Mouse (Mus musculus) heart, adult 11 months (tissue): Measurements from ENCODE around the gene Sema6d.

Source experiments
- DNase-seq: peaks from one replicate; pipeline ENCODE4 v3.0.0; 2022

The Sema6d gene

DNA sequence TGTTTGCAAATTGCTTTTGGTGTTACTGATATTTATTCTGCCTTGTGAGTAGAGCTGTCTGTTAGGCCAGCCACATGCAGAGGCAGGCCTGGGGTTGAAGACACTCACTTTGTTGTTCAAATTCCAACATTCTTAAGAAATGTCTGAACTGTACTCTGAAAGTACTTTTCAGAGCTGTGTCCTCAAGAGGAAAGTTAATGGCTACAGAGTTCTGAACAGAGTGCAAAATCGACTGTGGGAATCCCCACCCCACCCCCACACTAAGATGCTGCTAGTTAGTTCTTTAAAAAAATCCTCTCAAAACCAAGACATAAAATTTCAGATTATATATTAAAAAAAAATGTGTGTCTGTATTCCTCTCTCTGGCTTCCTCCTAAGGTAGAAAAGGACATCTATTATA is 86.5 kb downstream of the Sema6d start:
- no peak for DNase-seq

DNA sequence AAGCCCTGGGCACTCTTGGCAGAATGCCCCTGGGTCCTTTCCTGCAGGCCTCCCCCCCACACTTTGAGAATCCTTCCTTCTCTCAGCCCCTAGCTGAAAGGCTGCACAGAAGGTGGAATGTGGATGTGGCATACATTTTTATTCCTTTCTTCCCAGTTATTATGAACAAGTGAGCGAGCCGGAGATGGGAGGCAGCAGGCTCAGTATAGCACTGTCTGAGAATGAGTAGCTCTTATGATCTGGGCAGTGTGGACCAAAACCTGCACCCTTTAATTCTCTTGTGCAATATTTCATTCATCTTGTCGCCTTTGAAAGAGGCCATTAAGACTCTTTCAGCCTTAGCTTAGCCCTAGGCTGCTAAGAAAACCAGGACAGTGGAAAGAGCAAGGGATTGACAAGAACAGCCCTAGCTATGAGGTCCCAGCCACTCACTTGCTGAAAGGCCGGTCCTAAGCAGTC is 87.0 kb downstream of the Sema6d start:
- DNase-seq = no peak

DNA sequence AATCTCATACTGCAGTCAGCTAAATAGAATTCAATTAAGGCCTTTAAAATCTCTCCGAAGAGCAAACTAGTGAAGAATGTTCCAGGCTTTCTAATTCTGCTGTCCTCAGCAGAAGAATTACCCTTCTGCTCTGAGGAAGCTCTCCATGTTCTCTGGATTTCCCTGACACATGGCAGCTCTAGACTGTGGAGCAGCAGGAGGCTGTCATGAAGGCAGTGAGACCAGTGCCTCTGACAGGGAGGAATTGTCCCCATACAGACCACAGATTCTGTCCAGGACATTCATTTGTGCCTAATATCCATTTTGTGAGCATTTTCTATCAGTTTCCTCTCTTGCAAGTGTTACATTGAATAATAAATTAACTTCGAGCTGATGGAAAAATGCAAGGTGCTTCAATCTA is 99.5 kb downstream of the Sema6d start:
- DNase-seq = no peak

DNA sequence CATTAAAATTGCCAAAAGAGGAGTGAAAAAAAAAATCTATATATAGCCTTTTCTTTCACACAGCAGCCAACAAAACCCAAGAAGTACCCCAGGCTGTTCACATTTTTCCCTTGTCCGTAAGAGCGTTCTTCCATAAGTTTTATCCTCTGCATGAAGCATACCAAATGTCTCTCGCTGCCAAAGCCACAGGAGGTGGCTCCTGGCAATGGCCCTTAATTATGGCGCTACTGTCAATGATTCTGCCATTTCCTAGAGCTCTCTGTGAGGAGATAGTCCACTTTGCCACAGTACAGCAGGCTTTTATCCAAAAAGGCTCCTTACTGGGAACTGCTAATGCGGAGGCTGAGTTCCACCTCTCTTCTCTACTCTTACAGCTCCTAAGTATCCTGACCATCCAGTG is 104.3 kb downstream of the Sema6d start:
- no peak for DNase-seq

DNA sequence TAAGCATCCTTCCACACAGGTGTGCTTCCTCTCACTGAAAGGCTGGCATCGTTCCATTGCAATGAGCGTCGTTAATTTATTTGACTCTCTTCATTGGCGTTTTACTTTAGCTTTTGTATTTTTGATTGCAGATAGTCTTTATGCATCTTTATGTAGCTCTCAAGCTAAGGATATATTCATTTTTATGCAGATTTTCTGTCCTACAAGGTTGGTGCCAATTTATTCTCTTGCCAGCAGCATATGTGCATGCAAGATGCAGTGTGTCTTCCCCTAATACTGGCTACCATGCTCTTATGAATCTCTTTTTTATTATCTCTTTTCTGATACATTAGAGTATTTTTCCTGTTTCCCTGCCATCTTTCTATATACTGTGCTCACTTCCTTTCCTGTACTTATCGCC is 111.7 kb downstream of the Sema6d start:
- DNase-seq = no peak

DNA sequence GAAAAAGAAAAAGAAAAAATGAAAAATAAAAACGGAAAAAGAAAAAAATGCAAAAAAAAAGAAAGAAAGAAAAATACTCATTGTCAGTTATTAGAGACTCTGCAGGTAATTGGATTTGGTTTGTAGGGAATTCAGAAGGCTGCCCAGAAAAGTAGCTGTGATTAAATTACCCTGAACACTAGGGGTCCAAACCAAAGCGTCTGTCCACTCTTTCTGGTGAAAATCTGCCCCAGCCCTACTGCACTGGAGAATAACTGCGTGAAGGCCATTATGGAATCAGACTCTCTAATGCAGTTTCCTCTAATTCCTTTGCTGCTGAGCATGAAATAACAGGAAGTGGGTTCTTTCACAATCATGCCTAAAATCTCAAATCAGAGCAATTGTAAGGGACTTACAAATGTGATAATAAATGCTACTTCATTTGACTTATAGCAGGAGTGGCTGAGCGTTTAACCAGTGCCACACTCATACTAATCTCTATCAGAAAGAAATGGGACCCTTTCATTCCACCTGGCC is 112.8 kb downstream of the Sema6d start:
- no peak for DNase-seq

DNA sequence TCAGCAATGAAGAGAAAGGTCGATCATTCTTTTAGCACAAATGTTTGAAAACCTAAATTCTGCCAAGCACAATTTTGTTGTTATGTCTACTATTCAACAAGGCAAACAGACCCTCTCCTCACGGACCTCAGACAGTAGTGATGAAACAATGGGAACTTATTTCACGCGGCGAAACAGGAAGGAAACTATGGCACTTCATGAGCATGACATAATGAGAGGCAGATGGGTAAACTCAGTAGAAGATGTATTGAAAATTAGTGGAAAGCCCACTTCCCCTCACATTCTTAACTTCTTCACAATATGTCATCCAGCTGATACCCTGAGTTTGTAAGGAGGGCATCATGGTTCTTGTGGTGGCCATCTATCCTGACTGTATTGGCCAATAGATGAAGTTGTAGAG is 116.0 kb downstream of the Sema6d start:
- no peak for DNase-seq

DNA sequence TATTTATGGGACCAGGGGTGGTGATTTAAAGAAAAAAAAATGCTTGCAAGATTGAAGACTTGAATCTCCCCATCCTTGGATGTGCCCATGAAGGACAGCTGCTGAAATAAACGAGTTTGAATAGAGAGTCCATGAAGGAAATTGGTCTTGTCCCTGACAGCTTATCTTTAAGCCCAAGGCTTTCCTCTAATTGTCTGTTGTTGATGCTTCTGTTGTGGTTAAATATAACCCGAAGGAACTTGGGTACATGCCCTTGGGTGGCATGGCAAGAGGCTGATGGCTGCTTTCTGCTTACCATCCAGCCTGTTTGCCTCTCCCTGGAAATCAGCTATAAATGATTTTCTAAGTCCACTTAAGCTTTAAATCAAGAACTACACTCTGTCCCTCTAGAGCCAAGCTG is 118.5 kb downstream of the Sema6d start:
- DNase-seq = no peak

DNA sequence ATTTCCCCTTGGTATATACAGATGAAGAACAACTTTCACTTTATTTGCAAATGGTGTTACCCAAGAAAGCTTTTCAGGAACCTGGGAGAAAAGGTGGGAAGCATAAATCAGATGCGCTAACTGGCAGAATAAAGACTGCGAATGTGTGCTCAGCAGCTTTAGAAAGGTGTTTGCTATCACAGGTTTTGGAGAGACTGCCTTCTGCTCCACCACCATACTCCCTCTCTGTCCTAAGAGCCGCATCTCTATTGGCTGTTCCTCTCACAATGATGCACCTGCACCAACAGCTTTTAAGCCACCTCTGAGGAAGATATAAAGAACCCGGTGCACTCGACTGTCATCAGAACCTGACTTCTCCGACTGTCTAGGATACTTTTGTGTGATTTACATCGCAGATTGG is 133.8 kb downstream of the Sema6d start:
- no peak for DNase-seq

DNA sequence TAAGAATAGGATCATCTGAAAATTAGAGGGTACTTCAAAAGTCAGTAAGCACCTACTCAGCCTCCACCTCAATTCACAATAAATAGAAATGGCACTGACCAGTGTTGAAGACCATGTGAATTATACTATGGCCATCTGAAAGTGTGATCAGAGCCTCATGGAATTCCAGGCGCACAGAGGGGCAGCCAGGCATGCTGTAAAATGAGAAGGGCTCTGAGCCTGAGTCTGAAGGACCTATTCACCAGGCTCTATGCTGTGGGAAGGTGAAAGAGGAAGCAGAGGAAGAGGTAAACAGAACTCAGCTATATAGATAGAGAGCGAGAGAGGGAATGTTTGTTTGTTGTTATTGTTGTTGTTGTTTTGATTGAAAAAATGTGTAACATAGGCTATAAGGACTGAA is 134.6 kb downstream of the Sema6d start:
- DNase-seq = no peak

DNA sequence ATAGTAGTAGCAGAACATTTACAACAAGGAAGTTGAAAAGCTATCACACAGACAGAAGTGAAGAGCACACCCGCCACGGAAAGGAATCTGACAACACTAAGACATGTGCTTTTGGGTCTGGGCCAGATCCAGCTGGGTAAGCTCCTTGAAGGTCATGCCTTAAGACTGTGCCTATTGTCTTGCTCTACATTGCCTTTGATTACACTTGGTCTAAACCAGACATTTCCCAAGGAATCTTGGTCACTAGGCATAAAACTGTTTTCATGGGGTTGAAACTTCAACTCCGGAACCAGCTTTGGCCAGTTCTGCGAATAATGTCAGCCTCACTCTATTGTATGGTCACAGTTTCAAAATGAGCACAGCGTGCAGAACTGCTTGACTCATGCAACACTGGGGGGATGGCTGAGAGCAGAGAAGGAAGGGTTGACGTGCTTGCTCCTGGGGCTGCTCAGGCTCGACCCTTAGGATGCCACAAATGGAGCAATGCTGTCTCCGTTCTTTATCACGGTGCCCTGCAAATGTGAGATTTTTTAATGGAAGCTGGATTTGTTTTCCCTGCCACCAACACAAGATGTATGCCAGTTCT is 145.0 kb downstream of the Sema6d start:
- DNase-seq = no peak

DNA sequence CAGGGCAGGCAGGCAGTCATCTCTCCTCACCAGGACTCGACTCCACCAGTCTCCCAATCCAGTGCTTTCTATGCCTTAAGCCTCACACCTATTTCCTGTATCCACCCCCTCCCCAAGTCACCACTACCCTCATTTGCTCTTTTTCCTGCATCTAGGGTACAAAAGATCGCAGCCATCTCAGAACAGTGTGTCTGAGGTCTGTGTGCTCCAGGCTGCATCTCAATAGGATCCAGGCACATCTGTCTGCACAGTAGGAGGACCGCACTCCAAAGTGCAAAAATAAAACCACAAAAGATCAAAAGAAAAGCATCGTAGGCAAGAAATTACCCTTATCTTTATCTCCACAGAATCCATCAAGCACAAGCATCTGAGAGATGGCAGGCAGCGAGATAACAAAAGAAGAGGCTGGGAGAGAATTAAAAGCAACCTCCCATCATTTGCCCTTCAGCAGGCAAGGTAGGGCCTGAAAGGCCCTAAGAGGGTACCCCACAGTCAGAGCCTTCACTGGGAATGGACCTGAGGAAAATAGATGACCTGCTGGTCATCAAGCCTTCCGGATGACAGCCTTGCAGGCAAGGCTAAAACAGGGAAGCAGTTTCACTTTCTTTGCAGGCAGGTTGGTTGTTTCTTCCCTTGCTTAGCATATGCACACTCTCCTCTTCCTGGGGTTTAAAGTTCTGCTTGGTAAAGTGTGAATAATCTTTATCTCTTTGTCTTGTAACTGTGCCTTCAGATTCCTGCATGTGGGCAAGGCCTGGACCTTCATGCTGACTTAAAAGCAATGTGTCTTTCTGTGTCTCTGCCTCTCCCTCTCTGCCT is 145.7 kb downstream of the Sema6d start:
- no peak for DNase-seq

DNA sequence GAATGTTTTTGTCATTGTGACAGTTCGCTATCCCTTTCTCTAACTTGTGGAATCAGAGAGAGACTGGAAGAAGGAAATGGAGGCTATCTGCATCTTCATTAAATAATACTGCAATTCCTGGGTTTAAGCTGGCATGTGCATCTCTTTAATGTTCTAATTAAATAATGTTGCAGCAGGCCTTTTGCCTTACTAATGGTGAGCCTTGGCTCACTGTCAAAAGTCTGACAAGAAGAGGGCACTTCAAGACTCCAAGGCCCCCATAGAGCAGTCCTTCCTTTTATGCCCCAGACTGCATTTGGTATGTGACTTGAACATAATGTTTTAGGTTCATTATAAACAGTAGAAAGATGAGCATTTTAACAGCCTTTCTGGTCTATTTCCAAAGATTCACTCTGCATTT is 147.1 kb downstream of the Sema6d start:
- no peak for DNase-seq

DNA sequence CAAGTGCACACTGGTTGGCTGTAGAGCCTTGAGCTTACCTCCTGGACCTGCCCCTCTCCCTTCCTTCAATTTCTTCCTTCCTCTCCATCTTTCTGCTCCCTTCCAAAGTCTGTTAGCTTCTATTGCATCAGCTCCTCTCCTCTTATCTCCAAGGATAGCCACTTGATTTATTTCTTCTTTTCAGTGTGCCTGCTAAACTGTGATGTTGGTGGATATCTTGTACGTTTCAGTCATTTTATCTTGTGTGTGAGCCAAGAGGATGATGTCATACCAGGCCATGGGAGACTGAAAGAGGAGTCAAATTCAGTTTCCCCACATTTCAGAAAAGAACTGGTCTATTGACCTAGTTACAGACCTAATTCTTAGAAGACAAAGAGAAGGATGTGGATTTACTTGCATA is 153.8 kb downstream of the Sema6d start:
- no peak for DNase-seq

DNA sequence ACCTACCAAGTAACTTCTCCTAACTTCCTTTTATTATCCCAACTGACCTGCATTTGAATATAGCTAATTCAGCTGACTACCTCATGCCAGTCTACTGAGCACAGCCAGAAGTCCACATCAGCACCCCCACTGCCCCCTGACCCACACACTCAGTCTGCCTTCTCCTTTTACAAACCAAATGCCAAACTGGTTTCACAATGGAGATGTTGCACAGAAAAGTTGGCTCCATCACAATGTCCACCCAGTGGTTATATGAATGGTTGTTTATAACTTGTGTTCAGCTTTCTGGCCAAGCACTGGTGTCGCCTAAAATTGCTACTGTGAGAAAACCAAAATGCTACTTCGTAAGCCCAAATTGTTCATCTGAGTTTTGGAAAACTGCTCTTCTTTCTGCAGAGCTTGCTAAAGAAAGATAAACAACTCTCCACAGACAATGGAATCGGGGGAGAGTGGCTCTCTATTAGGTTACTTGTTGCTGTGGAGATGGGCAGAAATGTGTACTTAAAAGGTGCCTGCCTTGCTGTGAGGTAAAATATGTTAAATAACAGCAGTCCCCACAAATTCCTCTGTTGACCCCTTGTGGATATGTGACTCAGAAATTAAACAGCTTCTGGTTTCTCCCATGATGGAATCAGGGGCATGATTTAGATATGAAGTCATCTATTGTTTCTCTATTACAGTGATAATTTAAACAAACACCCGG is 154.9 kb downstream of the Sema6d start:
- DNase-seq = peak; percentile 88

DNA sequence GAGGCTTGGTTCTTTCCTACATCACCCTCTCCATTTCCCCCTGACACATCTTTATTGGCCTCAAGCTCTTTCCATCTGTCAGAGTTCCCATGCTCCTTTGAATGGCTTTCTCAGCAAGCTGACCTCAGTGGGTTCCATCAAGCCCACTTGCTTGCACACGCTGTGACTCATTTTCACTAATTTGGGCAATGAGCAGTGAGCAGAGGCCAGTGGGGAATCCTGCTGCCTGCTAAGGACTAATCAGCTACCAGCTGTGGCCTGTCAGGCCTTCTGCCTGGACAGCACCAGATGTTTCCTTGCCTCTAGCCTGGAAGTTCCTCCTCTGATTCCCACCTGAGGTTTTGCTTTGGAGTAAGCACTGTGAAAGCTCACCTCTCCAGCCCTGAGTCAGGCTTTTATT is 168.3 kb downstream of the Sema6d start:
- peak; percentile 93 for DNase-seq

DNA sequence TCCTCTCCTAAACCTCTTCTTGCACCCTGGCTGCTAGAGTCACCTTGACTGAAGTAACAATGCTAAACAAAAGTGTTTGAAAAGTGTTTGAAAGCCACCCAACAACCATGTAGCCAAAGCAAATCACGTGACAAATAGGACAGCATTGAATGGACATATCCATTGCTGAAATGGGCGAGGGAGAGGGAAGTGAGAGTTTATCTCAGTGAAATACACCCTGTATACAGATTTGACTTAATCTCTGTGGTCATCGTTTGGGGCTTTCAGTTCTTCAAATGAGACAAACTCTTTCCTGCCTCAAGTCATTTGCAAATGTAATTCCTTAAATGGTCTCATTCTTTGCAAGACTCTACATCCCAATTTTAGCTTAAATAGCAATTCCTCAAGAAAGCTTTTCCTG is 174.5 kb downstream of the Sema6d start:
- DNase-seq = no peak

DNA sequence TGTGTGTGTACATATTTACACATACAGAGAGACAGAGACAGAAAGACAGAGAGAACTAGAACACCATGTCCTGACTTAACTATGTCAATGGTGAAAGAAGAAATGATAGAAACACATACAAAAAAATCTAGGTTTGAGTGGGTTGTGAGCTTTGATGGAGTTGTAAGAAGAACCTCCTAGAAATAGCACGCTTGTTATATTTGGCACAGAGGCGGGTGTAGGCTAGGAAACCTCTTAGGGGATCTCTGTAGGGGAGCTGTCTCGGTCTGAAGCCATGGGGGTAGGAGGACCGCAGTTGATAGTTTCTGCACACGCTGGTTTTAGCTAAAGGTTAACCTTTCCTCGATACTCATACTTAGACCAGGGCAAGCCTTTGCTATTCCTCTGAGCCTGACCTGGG is 181.4 kb downstream of the Sema6d start:
- DNase-seq = no peak

DNA sequence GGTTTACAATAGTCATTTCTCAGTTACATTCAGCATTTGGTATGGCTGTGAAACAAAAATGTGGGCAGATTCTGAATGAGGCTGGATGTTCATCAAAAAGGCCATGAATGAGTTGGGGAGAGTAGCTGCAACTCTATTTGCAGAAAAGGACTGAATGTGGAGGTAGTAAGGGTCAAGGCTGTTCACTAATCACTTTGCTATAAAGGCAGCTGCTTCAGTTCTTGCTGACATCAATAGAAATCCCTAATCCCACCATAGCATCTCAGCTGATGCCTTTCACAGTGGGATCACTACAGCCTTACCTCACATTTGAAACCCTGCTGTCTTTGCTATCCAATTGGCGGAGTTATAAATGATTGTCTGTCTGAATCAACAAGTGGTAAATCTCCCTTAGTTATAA is 187.7 kb downstream of the Sema6d start:
- DNase-seq = no peak

DNA sequence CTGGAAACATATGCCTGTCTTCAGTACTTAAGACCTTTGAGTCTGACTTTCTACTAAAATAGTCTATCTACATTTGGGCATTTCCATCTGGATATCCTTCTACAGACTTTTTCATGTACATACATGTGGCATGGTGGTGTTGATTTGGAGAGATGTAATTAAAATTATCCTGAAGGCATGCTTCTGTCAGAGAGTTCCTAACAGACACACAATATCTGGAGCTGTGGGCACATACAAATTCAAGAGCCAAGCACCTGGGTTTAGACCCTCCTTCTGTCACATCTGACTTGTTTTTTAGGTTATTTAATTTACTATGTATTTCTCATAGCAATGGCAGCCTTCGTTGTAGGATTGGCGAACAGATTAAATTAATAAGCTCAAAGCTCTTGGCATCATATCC is 195.3 kb downstream of the Sema6d start:
- no peak for DNase-seq

DNA sequence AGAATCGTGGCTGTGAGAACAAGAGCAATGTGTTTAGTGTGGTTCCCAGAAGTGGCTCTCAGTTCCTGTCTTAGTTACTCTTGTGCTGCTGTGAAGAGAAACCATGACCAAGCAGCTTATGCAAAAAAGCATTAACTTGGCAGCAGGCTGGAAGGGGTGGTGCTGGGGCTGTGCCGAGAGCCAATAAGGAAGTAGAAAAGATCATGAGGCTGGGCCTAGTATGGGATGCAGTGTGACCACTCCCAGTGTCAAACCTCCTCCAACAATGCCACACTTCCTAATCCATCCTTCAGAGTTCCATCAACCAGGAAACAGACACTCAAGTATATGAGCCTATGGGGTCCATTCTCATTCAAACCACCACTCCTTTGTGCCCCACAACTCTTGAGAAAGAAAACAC is 199.6 kb downstream of the Sema6d start:
- DNase-seq = no peak

DNA sequence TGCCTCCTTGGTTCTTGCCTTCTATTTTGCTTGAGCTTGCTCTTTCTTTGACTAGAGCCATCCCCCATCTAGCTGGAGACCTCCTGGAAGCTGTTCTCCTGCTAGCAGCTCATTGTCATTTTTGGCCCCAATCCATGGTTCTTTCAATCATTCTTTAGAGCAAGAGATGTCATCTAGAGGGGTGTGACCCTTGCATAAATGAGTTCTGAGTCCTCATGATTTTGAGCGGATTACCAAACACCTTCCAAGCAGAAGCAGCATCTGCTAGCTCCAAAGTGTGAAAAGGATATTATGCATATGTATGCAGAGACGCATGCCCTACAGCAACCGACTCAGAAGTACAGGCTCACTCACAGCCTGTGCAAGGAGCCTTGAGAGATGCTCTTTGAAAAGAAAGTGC is 201.4 kb downstream of the Sema6d start:
- DNase-seq = no peak

DNA sequence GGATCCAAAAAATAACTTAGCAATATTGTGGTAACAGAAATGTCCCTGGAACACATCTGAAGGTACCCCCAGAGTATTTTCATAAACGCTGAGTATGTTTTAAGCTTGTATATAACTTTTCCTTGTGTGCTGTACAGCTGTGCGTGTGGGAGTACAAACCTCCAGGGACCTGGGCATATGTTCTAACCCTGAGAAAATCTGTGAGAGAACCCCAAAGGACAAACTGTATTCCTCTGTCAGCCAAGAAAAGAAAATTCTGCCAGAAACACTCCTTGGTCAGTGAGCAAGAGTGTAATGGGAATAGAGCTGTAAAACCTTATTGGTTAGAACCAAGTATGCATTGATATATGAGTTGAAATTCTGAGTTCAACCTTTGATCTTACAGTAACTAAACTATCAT is 203.8 kb downstream of the Sema6d start:
- DNase-seq = no peak

DNA sequence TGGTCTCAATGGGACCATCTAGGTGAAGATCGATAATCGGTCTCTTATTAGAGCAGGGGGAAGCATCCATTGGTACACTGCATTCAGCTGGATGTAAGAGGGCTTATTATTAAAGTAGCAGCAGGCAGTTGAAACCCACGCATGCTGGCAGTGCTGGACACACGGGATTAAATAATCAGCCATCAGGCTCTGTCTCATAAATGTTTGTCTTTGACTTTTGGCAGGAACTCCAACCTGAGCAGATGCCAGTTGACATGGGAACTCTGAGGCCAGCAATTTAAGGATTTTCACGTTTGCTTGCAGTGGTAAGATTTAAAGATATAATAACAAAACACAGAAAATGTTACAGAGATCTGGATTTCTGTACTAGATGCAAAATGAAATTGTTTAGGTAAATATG is 208.6 kb downstream of the Sema6d start:
- DNase-seq = peak; percentile 92
